Mouse (Mus musculus) intestine, postnatal 0 days (tissue): Measurements from ENCODE around the gene Cblb. TPM values are rescaled to one million over a fixed set of nuclear protein-coding genes. Genes with fewer than 3 reads are reported as not detected.

Experiments
- ATAC-seq: fragments of 200-750 bp; cut with Nextera tagmentation; 2 replicates; pipeline ENCODE4 v1.8.0; 2017; ENCODE audit warnings: mild to moderate bottlenecking, moderate TSS enrichment, moderate library complexity
- H3K27ac ChIP-seq: fragments of 300-500 bp; sonication (generic); 2 replicates; pipeline ENCODE4 v1.5.1; 2014; ENCODE audit warnings: mild to moderate bottlenecking, low read depth, low read length, moderate library complexity
- H3K27me3 ChIP-seq: fragments of 300-500 bp; sonication (generic); replicated peaks from 2 replicates; pipeline ENCODE4 v1.6.1; 2014; ENCODE audit warnings: low read length, mixed read lengths; ENCODE audit not compliant: control insufficient read depth, insufficient read depth
- H3K36me3 ChIP-seq: fragments of 300-500 bp; sonication (generic); 2 replicates; pipeline ENCODE4 v1.6.1; 2014; ENCODE audit warnings: mild to moderate bottlenecking, moderate library complexity; ENCODE audit not compliant: control insufficient read depth, insufficient read depth
- H3K4me1 ChIP-seq: fragments of 300-500 bp; sonication (generic); replicated peaks from 2 replicates; pipeline ENCODE4 v1.6.1; 2014; ENCODE audit warnings: antibody characterized with exemption, low read length, mixed read lengths; ENCODE audit not compliant: control insufficient read depth, insufficient read depth
- H3K4me2 ChIP-seq: fragments of 300-500 bp; sonication (generic); replicated peaks from 2 replicates; pipeline ENCODE4 v1.6.1; 2014; ENCODE audit warnings: low read depth, mild to moderate bottlenecking, moderate library complexity
- H3K4me3 ChIP-seq: fragments of 300-500 bp; sonication (generic); 2 replicates; pipeline ENCODE4 v1.5.1; 2014; ENCODE audit warnings: low read depth, low read length
- H3K9ac ChIP-seq: fragments of 300-500 bp; sonication (generic); 2 replicates; pipeline ENCODE4 v1.6.1; 2014; ENCODE audit warnings: mild to moderate bottlenecking, low read depth, low read length
- H3K9me3 ChIP-seq: fragments of 300-500 bp; sonication (generic); 2 replicates; pipeline ENCODE4 v1.6.1; 2016; ENCODE audit warnings: mixed run types; ENCODE audit not compliant: control insufficient read depth
- CTCF ChIP-seq: sonication (generic); IDR thresholded peaks from 2 replicates; pipeline ENCODE4 v1.5.1; 2016; ENCODE audit warnings: low read depth, mild to moderate bottlenecking, control low read depth, antibody characterized with exemption, moderate library complexity
- WGBS: fragments of 180-500 bp; shearing (Covaris S2); extraction: QIAGEN DNeasy Blood & Tissue Kit; methylation state at CpG from one replicate; pipeline ENCODE4 v1.1.7; 2014; 5-methylcytosine and 5-hydroxymethylcytosine counted together
- polyA plus RNA-seq: library from polyadenylated mRNA; unstranded; fragments of >200 nt; fragmentation: Nextera tagmentation; extraction: Ambion mirVana; gene quantifications from 2 replicates; pipeline ENCODE4 v1.2.1, GENCODE M21; 2015

Gene Cblb
- polyA plus RNA-seq, 1 experiment from 2014 or later, result 4.4 TPM

GRCm38 (mm10) chr16:52000043-52000442 is 31.0 kb upstream of the Cblb start:
- no peak overlapping the region for H3K27ac ChIP-seq
- H3K9me3 ChIP-seq, result no peaks in the 10 kb centered on the region
- H3K36me3 ChIP-seq, result no peaks in the 10 kb centered on the region
- 87% methylated on average over 3 of the region's 3 CpGs for WGBS
- no peak overlapping the region for H3K4me2 ChIP-seq
- H3K27me3 ChIP-seq, result no peaks in the 10 kb centered on the region
- no peak for TF ChIP-seq CTCF
- H3K4me3 ChIP-seq, result no peak overlapping the region
- no peak overlapping the region for H3K9ac ChIP-seq
- ATAC-seq, result no peak
- H3K4me1 ChIP-seq, result no peaks in the 10 kb centered on the region

GRCm38 (mm10) chr16:52000801-52001200 is 30.2 kb upstream of the Cblb start:
- Histone ChIP-seq H3K4me3 (no peak overlapping the region), H3K9ac (no peak overlapping the region), H3K36me3 (no peaks in the 10 kb centered on the region), H3K9me3 (no peaks in the 10 kb centered on the region), H3K4me1 (no peaks in the 10 kb centered on the region), H3K4me2 (no peak overlapping the region), H3K27me3 (no peaks in the 10 kb centered on the region), H3K27ac (no peak overlapping the region)
- ATAC-seq, result no peak
- TF ChIP-seq CTCF, result no peak

GRCm38 (mm10) chr16:52007006-52007405 is 24.0 kb upstream of the Cblb start:
- 85% methylated on average over 3 of the region's 3 CpGs for WGBS
- Histone ChIP-seq H3K36me3 (no peaks in the 10 kb centered on the region), H3K9me3 (no peaks in the 10 kb centered on the region), H3K4me1 (no peaks in the 10 kb centered on the region), H3K4me3 (no peak overlapping the region), H3K9ac (no peak overlapping the region), H3K4me2 (no peak overlapping the region), H3K27me3 (no peaks in the 10 kb centered on the region), H3K27ac (no peak overlapping the region)
- TF ChIP-seq CTCF, result no peak
- no peak for ATAC-seq

- Histone ChIP-seq H3K4me1 (no peaks in the 10 kb centered on the region), H3K27me3 (no peaks in the 10 kb centered on the region), H3K4me2 (no peak overlapping the region), H3K9me3 (no peaks in the 10 kb centered on the region), H3K36me3 (no peaks in the 10 kb centered on the region), H3K4me3 (no peak overlapping the region), H3K9ac (no peak overlapping the region), H3K27ac (no peak overlapping the region)
- ATAC-seq, result no peak
- no peak for TF ChIP-seq CTCF
- 37% methylated on average over 2 of the region's 2 CpGs for WGBS
Measured at GRCm38 (mm10) chr16:52008471-52008870, 22.6 kb upstream of the Cblb start.

- no peaks in the 10 kb centered on the region for H3K4me1 ChIP-seq
- TF ChIP-seq CTCF, result no peak
- H3K9me3 ChIP-seq, result no peaks in the 10 kb centered on the region
- H3K27me3 ChIP-seq, result no peaks in the 10 kb centered on the region
- no peak overlapping the region for H3K27ac ChIP-seq
- no peak overlapping the region for H3K9ac ChIP-seq
- H3K4me2 ChIP-seq, result no peak overlapping the region
- ATAC-seq, result no peak
- 85% methylated on average over 6 of the region's 6 CpGs for WGBS
- no peak overlapping the region for H3K4me3 ChIP-seq
- no peaks in the 10 kb centered on the region for H3K36me3 ChIP-seq
Measured at GRCm38 (mm10) chr16:52009421-52009820, 21.6 kb upstream of the Cblb start.

- no peaks in the 10 kb centered on the region for H3K4me1 ChIP-seq
- no peaks in the 10 kb centered on the region for H3K9me3 ChIP-seq
- 74% methylated on average over 3 of the region's 3 CpGs for WGBS
- ATAC-seq, result no peak
- no peak overlapping the region for H3K27ac ChIP-seq
- H3K36me3 ChIP-seq, result no peaks in the 10 kb centered on the region
- TF ChIP-seq CTCF, result no peak
- H3K27me3 ChIP-seq, result no peaks in the 10 kb centered on the region
- no peak overlapping the region for H3K4me3 ChIP-seq
- H3K9ac ChIP-seq, result no peak overlapping the region
- H3K4me2 ChIP-seq, result no peak overlapping the region
Measured at GRCm38 (mm10) chr16:52012984-52013383, 18.0 kb upstream of the Cblb start.

GRCm38 (mm10) chr16:52013812-52014211 is 17.2 kb upstream of the Cblb start:
- WGBS, result 92% methylated on average over 2 of the region's 2 CpGs

More at GRCm38 (mm10) chr16:52013812-52014211, 17.2 kb upstream of the Cblb start:
- H3K4me2 ChIP-seq, result no peak overlapping the region
- no peak overlapping the region for H3K27ac ChIP-seq
- H3K4me1 ChIP-seq, result no peaks in the 10 kb centered on the region
- H3K4me3 ChIP-seq, result no peak overlapping the region
- no peaks in the 10 kb centered on the region for H3K9me3 ChIP-seq
- no peaks in the 10 kb centered on the region for H3K36me3 ChIP-seq
- H3K9ac ChIP-seq, result no peak overlapping the region
- no peak for ATAC-seq
- TF ChIP-seq CTCF, result no peak
- H3K27me3 ChIP-seq, result no peaks in the 10 kb centered on the region
